Mouse (Mus musculus) kidney, postnatal 0 days (tissue): ENCODE measurements around the gene Vps52. TPM values are rescaled to one million over a fixed set of nuclear protein-coding genes. Genes with fewer than 3 reads are reported as not detected.
A peak's percentile ranks its signal among the peaks of the same experiment; 100 is the strongest.
"Not testable (repeated sequence)": the region's sequence is repeated elsewhere in the genome, so short reads cannot be mapped to it uniquely, and the experiment has no call there.

Experiments used
- ATAC-seq: fragments of 200-750 bp; cut with Nextera tagmentation; replicated peaks from 2 replicates; pipeline ENCODE4 v1.8.0; 2017; ENCODE audit warnings: low read depth, moderate number of reproducible peaks, moderate TSS enrichment, moderate library complexity; ENCODE audit not compliant: low FRiP score
- DNase-seq: peaks from one replicate; pipeline ENCODE4 v3.0.0-alpha.2; 2016; ENCODE audit warnings: low spot score
- H3K27ac ChIP-seq: fragments of 300-500 bp; sonication (generic); 2 replicates; pipeline ENCODE4 v1.5.1; 2014; ENCODE audit warnings: mild to moderate bottlenecking
- H3K27me3 ChIP-seq: fragments of 300-500 bp; sonication (generic); 2 replicates; pipeline ENCODE4 v1.6.1; 2014; ENCODE audit warnings: low read length, mixed read lengths; ENCODE audit not compliant: insufficient read depth
- H3K36me3 ChIP-seq: fragments of 300-500 bp; sonication (generic); 2 replicates; pipeline ENCODE4 v1.6.1; 2014; ENCODE audit warnings: low read length, mixed read lengths; ENCODE audit not compliant: insufficient read depth
- H3K4me1 ChIP-seq: fragments of 300-500 bp; sonication (generic); replicated peaks from 2 replicates; pipeline ENCODE4 v1.6.1; 2014; ENCODE audit warnings: antibody characterized with exemption, low read length, mixed read lengths; ENCODE audit not compliant: insufficient read depth
- H3K4me2 ChIP-seq: fragments of 300-500 bp; sonication (generic); 2 replicates; pipeline ENCODE4 v1.6.1; 2014; ENCODE audit warnings: mild to moderate bottlenecking, low read length, moderate library complexity, mixed read lengths
- H3K4me3 ChIP-seq: fragments of 300-500 bp; sonication (generic); replicated peaks from 2 replicates; pipeline ENCODE4 v1.5.1; 2014; ENCODE audit warnings: low read depth, low read length
- H3K9ac ChIP-seq: fragments of 300-500 bp; sonication (generic); 2 replicates; pipeline ENCODE4 v1.6.1; 2014; ENCODE audit warnings: low read depth, low read length
- H3K9me3 ChIP-seq: fragments of 300-500 bp; sonication (generic); replicated peaks from 2 replicates; pipeline ENCODE4 v1.6.1; 2016; ENCODE audit warnings: low read length, inconsistent platforms, mixed read lengths
- CTCF ChIP-seq: IDR thresholded peaks from 2 replicates; pipeline ENCODE4 v1.5.1; 2016; ENCODE audit warnings: antibody characterized with exemption, low read depth, mild to moderate bottlenecking, moderate library complexity
- WGBS: fragments of 180-500 bp; shearing (Covaris S2); extraction: QIAGEN DNeasy Blood & Tissue Kit; methylation state at CpG from one replicate; pipeline ENCODE4 v1.1.7; 2014; 5-methylcytosine and 5-hydroxymethylcytosine counted together
- polyA plus RNA-seq: library from polyadenylated mRNA; unstranded; fragments of >200 nt; fragmentation: Nextera tagmentation; extraction: Ambion mirVana; gene quantifications from 2 replicates; pipeline ENCODE4 v1.2.1, GENCODE M21; 2015

Vps52 gene
- polyA plus RNA-seq, 1 experiment from 2014 or later, result 37.7 TPM

DNA sequence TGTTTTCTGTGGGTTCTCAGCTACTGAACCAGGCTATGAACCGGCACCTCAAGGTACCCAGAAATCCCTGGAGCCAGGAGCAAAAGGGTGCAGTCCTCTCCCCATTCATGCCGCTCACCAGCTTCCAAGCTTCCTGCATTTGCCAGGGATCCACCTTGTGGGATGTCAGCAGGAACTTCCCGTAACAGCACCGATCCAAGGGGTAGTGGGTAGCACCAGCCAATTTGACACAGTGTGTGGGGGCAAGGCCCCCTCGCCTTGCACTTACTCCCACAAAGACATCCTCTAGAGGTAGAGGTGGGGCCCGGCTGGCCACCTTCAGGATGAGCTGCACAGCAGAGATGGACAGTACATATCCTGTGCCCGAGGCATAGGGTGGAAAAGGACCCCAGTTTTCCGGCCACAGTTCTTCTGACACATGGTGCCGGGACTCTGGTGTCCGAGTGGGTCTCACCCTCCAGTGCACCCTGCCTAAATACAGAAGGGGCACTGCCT lies 5.4 kb upstream of the Vps52 start:
- no peak for DNase-seq
- Histone ChIP-seq H3K27me3 (no peaks in the 10 kb centered on the region), H3K4me2 (peak overlapping the region; percentile 86), H3K4me1 (peaks cover 29% of the 10 kb centered on the region), H3K36me3 (peaks cover 25% of the 10 kb centered on the region; the same call in 1 of the 2 replicates), H3K4me3 (peak overlapping the region; percentile 43), H3K27ac (peak overlapping the region; percentile 89; the same call in 1 of the 2 replicates), H3K9me3 (no peaks in the 10 kb centered on the region), H3K9ac (peak overlapping the region; percentile 66)
- 70% methylated on average over 10 of the region's 10 CpGs for WGBS
- ATAC-seq, result no peak
- no peak for TF ChIP-seq CTCF

DNA sequence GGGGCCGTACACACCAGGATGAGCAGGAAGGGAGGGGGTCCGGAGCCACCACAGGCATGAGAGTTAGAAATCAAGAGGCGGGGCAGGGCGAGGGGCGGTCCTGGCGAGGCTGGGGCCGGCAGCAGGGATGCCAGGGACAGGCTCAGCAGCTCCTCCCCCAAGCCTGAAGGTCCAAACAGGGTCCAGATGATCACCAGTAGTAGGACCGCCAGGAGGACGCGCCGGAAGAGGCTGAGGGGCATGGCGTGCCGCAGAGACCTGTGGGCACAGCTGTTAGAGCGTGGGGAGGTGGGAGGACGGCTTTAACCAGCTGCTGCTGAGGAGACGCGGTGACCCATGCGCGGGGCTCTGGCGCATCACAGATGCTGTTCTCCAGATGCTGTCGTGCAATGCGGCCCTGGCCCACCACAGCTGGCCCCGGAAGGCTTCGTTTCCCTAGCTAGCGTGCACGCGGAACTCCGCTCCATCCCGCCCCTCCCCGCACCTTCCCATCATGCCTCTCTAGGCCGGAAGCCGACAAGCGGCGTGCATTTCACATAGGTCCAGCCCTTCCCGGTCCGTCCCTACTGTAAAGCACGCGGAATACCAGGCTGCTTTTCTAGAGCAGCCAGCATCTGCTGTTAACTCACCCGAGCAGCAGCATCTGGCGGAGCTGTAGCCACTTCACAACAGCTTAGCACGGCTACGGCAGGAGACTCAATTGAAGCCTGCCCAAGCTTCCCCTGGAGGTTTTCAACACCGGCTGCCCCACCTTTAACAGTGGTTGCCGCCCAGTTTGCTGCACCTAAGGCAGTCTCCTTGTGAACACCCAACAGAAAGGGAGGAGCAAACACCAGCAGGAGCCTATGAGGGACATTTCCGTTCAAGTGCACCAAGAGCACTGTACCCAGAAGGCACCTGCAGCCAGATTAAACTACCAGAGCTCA lies 4.3 kb upstream of the Vps52 start, which contains the start of gene B3galt4:
Gene B3galt4, minus strand, starts transcription at position 468 of the 926 bp plus-strand sequence.
- H3K4me1 ChIP-seq, result peaks cover 29% of the 10 kb centered on the region
- peak within 1 kb of the TSS; percentile 43 for H3K4me3 ChIP-seq
- H3K36me3 ChIP-seq, result peaks cover 25% of the 10 kb centered on the region; the same call in 1 of the 2 replicates
- H3K4me2 ChIP-seq, result peak within 1 kb of the TSS; percentile 86
- peak; percentile 77 for ATAC-seq
- 1% methylated on average over 45 of the region's 45 CpGs for WGBS
- no peaks in the 10 kb centered on the region for H3K9me3 ChIP-seq
- no peaks in the 10 kb centered on the region for H3K27me3 ChIP-seq
- peak within 1 kb of the TSS; percentile 66 for H3K9ac ChIP-seq
- TF ChIP-seq CTCF, result 0 out of 2 replicates have a peak, but pooled peaks have one; percentile 11
- H3K27ac ChIP-seq, result peak within 1 kb of the TSS; percentile 89
- peak; percentile 93 for DNase-seq

DNA sequence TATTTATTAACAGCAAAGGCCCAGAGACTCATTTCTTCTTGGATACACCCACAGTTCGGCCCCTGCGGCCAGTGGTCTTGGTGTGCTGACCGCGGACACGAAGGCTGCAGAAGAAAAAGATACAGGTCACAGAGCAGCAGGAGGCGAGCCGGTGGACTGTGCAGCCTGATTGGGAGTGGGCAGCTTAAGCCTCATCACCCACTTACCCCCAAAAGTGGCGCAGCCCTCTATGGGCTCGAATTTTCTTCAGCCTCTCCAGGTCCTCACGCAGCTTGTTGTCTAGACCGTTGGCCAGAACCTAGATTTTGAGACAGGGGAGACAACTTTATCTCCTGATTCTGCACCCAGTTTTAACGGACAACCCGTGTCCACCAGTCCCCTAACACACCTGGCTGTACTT lies 3.6 kb upstream of the Vps52 start:
- not testable (repeated sequence) for ATAC-seq, H3K9ac ChIP-seq

DNA sequence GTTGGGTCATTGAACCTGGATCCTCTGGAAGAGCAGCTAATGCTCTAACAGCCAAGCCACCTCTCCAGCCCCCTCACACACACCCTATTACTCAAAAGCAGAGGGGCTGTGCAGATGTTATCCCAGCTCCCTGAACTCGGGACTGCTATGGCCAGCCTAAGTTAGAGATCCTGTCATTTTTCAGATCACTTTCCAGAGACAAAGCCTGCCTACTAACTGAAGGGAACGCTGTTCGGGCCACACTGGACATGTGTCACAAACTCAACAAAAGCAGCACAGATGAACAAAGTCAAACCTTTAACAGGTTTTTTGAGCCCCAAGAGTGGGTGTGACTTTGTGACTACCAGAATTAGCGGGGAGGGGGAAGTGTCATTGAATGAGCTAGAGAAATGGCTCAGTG lies 2.7 kb upstream of the Vps52 start:
- H3K9me3 ChIP-seq, result no peaks in the 10 kb centered on the region
- TF ChIP-seq CTCF, result no peak
- no peak for ATAC-seq
- DNase-seq, result no peak
- peaks cover 25% of the 10 kb centered on the region; the same call in 1 of the 2 replicates for H3K36me3 ChIP-seq
- no peak overlapping the region for H3K27ac ChIP-seq
- 0 out of 2 replicates have a peak overlapping the region, but pooled peaks have one; percentile 35 for H3K9ac ChIP-seq
- H3K4me2 ChIP-seq, result no peak overlapping the region
- WGBS, result 82% methylated on average over 4 of the region's 4 CpGs
- no peak overlapping the region for H3K4me3 ChIP-seq
- peaks cover 29% of the 10 kb centered on the region for H3K4me1 ChIP-seq
- no peaks in the 10 kb centered on the region for H3K27me3 ChIP-seq

More for the DNA sequence above, 3.6 kb upstream of the Vps52 start:
- H3K27ac ChIP-seq, result peak overlapping the region; percentile 89; the same call in 1 of the 2 replicates
- H3K36me3 ChIP-seq, result peaks cover 25% of the 10 kb centered on the region; the same call in 1 of the 2 replicates
- peaks cover 29% of the 10 kb centered on the region for H3K4me1 ChIP-seq
- peak overlapping the region; percentile 86; the same call in 1 of the 2 replicates for H3K4me2 ChIP-seq
- H3K9me3 ChIP-seq, DNase-seq, H3K27me3 ChIP-seq: not testable (repeated sequence)
- 0 out of 2 replicates have a peak overlapping the region, but pooled peaks have one; percentile 43 for H3K4me3 ChIP-seq
- WGBS, result 65% methylated on average over 13 of the region's 13 CpGs

DNA sequence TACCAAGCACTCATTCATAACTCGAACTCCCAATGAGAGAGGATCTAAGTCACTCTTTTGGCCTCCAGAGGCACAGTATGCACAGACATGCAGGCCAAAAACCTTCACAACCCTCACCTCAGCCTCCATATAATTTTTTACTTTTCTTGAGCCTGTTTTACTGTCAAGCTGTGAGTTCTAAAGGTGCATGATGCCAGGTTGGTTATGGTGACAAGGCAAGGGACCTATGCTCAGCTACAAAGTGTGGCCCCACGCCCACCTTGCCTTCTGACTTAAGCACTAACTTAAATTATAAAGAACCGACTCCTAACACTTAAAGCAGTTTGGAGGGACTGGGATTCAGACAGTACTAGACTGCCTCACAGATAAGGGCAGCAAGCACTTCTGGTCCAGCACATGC lies 2.3 kb upstream of the Vps52 start:
- Histone ChIP-seq H3K4me2 (no peak overlapping the region), H3K4me1 (peaks cover 29% of the 10 kb centered on the region), H3K9ac (peak overlapping the region; percentile 35; the same call in 1 of the 2 replicates), H3K27ac (no peak overlapping the region), H3K9me3 (no peaks in the 10 kb centered on the region), H3K27me3 (no peaks in the 10 kb centered on the region), H3K36me3 (peaks cover 23% of the 10 kb centered on the region; the same call in 1 of the 2 replicates), H3K4me3 (no peak overlapping the region)
- TF ChIP-seq CTCF, result no peak
- 78% methylated on average over 3 of the region's 3 CpGs for WGBS
- ATAC-seq (no peak), DNase-seq (no peak)

DNA sequence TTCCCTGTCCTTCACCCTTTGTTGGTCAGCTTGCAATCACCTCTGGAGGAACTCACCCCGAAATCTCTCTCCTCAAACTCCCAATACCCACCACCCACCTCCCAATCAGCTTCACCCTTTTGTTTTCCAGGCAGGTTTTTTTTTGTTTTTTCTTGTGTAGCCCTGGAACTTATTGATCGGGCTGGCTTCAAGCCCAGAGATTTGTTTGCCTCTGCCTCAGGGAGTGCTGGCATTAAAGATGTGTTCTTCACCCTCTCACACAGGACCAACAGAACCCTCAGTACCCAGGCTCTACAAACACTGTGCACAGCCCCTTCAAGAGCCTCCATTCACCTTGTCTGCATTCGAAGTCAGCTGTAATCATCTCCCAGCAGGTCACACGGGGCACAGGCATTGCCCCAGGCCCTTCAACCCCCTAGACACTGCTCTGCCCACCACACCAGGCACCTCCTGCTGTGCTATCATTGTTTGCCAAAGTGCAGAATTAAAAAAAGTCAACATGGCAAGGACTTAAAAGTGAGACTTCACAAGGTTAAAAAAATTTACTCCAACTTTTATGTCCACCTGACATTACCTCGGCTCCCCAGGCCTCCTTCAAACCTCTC lies 1.5 kb upstream of the Vps52 start:
- no peak for DNase-seq
- WGBS, result 37% methylated on average over 5 of the region's 5 CpGs
- no peak for ATAC-seq
- Histone ChIP-seq H3K4me3 (peak overlapping the region; percentile 94), H3K4me2 (peak overlapping the region; percentile 80), H3K27ac (peak overlapping the region; percentile 91; the same call in 1 of the 2 replicates), H3K36me3 (peaks cover 27% of the 10 kb centered on the region), H3K27me3 (no peaks in the 10 kb centered on the region), H3K9ac (peak overlapping the region; percentile 94), H3K4me1 (peaks cover 29% of the 10 kb centered on the region), H3K9me3 (no peaks in the 10 kb centered on the region)
- TF ChIP-seq CTCF, result no peak
